Mouse (Mus musculus): ENCODE measurements around the gene Nhsl1. TPM values are rescaled to one million over a fixed set of nuclear protein-coding genes. Genes with fewer than 3 reads are reported as not detected.

The Nhsl1 gene
- polyA plus RNA-seq, 1 experiment from 2014 or later: 13.3 TPM

GRCm38 (mm10) chr10:18328331-18328908, 9.6 kb downstream of the Nhsl1 start:
- H3K4me2 ChIP-seq: peak overlapping the region; percentile 67; the same call in 1 of the 2 replicates
- 0 out of 2 replicates have a peak, but pooled peaks have one; percentile 17 for ATAC-seq (ENCODE audit: low FRiP score)

GRCm38 (mm10) chr10:18329096-18330038, 10.6 kb downstream of the Nhsl1 start:
- WGBS: 3% methylated on average over 22 of the region's 23 CpGs
- Histone ChIP-seq H3K4me1 (peaks cover 14% of the 10 kb centered on the region), H3K36me3 (no peaks in the 10 kb centered on the region), H3K27ac (replicated peaks) (peak overlapping the region; percentile 76), H3K4me3 (replicated peaks) (peak overlapping the region; percentile 40), H3K9ac (replicated peaks) (peak overlapping the region; percentile 50), H3K9me3 (replicated peaks) (no peaks in the 10 kb centered on the region), H3K27me3 (replicated peaks) (no peaks in the 10 kb centered on the region), H3K4me2 (peak overlapping the region; percentile 67)
- peak; percentile 76 for ATAC-seq (ENCODE audit: low FRiP score)

More at GRCm38 (mm10) chr10:18328331-18328908, 9.6 kb downstream of the Nhsl1 start:
- H3K36me3 ChIP-seq: no peaks in the 10 kb centered on the region
- no peak overlapping the region for H3K4me3 ChIP-seq (replicated peaks)
- H3K27me3 ChIP-seq (replicated peaks): no peaks in the 10 kb centered on the region
- no peaks in the 10 kb centered on the region for H3K9me3 ChIP-seq (replicated peaks)
- H3K4me1 ChIP-seq: peaks cover 14% of the 10 kb centered on the region
- H3K27ac ChIP-seq (replicated peaks): no peak overlapping the region
- H3K9ac ChIP-seq (replicated peaks): no peak overlapping the region
- WGBS: 68% methylated on average over 5 of the region's 5 CpGs

- no peaks in the 10 kb centered on the region for H3K27me3 ChIP-seq (replicated peaks)
- 78% methylated on average over 5 of the region's 5 CpGs for WGBS
- H3K4me1 ChIP-seq: peaks cover 14% of the 10 kb centered on the region
- H3K4me3 ChIP-seq (replicated peaks): no peak overlapping the region
- ATAC-seq (ENCODE audit: low FRiP score): no peak
- no peak overlapping the region for H3K9ac ChIP-seq (replicated peaks)
- H3K36me3 ChIP-seq: no peaks in the 10 kb centered on the region
- H3K9me3 ChIP-seq (replicated peaks): no peaks in the 10 kb centered on the region
- H3K4me2 ChIP-seq: no peak overlapping the region
- H3K27ac ChIP-seq (replicated peaks): no peak overlapping the region
These were observed 11.7 kb downstream of the Nhsl1 start for GRCm38 (mm10) chr10:18330445-18330844.

DNA sequence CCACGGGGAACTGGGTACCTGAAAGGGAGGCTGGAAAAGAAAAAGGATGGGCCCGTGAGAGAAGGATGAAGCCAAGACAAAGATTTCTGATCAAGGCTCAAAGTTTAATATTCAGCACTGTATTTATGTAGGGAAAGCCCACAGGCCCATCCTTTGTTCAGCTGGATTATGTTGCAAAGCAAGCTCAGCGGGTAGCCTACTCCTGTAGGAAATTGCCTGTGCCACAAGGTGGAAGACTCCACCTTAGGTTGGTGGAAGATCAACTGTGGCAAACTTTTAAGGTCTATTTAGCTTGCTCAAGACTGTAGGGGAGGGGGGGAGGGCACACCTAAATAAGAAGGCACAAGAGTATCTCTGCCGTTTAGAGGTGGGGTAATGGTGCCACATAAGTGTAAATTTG, 14.8 kb downstream of the Nhsl1 start:
- 47% methylated on average over 4 of the region's 4 CpGs for WGBS
- no peak for ATAC-seq (ENCODE audit: low FRiP score)

DNA sequence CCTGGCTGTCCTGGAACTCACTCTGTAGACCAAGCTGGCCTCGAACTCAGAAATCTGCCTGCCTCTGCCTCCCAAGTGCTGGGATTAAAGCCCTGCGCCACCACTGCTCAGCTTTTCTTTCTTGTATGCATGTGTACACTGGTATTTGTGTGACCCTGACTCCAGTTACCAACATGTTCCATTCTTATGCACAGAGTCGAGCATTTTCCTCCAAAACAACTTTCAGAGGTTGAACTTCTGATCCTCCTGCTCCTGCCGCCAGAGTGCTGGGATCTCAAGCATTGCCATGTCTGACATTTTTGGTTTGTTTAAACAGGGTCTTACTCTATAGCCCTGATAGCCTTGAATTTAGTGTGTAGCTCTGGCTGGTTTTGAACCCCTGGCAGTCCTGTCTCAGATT, 15.4 kb downstream of the Nhsl1 start:
- no peak overlapping the region for H3K27ac ChIP-seq (replicated peaks)
- no peak overlapping the region for H3K4me2 ChIP-seq
- 91% methylated on average over 4 of the region's 4 CpGs for WGBS
- ATAC-seq (ENCODE audit: low FRiP score): no peak
- H3K9me3 ChIP-seq (replicated peaks): no peaks in the 10 kb centered on the region
- no peaks in the 10 kb centered on the region for H3K36me3 ChIP-seq
- no peak overlapping the region for H3K4me3 ChIP-seq (replicated peaks)
- peaks cover 8% of the 10 kb centered on the region for H3K4me1 ChIP-seq
- H3K9ac ChIP-seq (replicated peaks): no peak overlapping the region
- no peaks in the 10 kb centered on the region for H3K27me3 ChIP-seq (replicated peaks)

More for the DNA sequence above, 14.8 kb downstream of the Nhsl1 start:
- Histone ChIP-seq H3K4me3 (replicated peaks) (no peak overlapping the region), H3K4me1 (peaks cover 12% of the 10 kb centered on the region), H3K9ac (replicated peaks) (no peak overlapping the region), H3K27me3 (replicated peaks) (no peaks in the 10 kb centered on the region), H3K36me3 (no peaks in the 10 kb centered on the region), H3K9me3 (replicated peaks) (no peaks in the 10 kb centered on the region), H3K4me2 (no peak overlapping the region), H3K27ac (replicated peaks) (no peak overlapping the region)

DNA sequence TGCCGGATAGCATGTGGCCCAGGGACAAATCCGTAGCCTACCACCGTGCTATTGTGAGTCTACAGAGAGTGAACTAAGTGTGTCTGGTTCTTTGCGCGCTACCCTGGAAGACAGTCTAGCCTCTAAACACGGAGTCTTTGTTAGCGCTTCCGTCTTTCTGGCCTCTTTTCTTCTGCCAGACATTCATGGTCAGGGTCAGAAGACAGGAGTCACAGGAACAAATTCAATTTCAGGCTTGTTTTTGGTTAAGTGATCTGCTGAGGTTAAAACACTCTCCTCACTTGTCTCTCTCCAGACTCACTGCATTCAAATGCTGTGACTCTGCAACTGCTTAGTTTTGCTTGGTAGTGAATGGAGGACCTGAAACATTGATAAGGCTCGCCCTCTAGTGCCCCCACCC, 15.9 kb downstream of the Nhsl1 start:
- H3K27me3 ChIP-seq (replicated peaks): no peaks in the 10 kb centered on the region
- H3K4me1 ChIP-seq: peaks cover 3% of the 10 kb centered on the region
- no peak overlapping the region for H3K27ac ChIP-seq (replicated peaks)
- H3K4me3 ChIP-seq (replicated peaks): no peak overlapping the region
- ATAC-seq (ENCODE audit: low FRiP score): no peak
- no peak overlapping the region for H3K9ac ChIP-seq (replicated peaks)
- WGBS: 40% methylated on average over 9 of the region's 9 CpGs
- no peak overlapping the region for H3K4me2 ChIP-seq
- H3K9me3 ChIP-seq (replicated peaks): no peaks in the 10 kb centered on the region
- no peaks in the 10 kb centered on the region for H3K36me3 ChIP-seq

DNA sequence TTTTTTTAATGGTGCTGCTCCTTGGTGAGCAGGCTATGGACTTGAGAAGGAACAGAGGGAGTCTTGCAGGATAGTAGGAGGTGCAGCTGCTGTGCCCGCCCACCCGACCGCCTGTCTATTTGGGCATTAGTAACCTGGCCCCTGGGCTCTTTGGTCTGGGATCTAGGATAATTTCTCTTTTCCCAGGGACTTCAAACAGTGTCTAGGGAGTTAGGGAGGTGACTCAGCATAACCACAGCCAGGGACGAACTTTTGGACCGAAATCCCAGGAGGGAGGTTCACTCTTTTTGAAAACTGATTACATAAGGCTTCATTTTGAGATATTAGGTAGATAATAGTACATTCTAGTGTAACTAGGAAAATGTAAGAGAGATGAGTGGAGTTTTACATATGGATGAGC, 18.9 kb downstream of the Nhsl1 start:
- H3K9ac ChIP-seq (replicated peaks): no peak overlapping the region

DNA sequence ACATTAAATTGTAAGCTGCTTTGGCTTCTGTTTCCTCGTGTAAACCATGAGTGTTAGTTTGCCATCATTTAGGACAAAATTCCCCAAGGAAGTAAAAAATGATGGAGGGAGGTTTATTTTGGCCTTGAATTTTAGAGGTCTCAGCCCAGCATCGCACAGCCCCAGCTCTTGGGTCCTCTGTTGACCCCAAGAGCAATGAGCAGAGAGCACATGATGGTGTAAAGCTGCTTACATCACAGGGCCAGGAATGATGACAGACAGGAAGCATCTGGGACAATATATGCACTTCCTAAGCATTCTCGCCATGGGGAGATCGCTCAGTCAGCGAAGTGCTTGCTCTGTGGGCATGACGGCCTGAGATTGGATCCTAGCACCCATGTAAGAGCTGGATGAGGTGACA, 20.6 kb downstream of the Nhsl1 start:
- no peak for ATAC-seq (ENCODE audit: low FRiP score)
- no peak overlapping the region for H3K9ac ChIP-seq (replicated peaks)
- 0 out of 2 replicates have a peak, but pooled peaks cover 3% of the 10 kb centered on the region for H3K4me1 ChIP-seq
- no peak overlapping the region for H3K4me3 ChIP-seq (replicated peaks)
- 90% methylated on average over 6 of the region's 6 CpGs for WGBS
- H3K27me3 ChIP-seq (replicated peaks): no peaks in the 10 kb centered on the region
- no peaks in the 10 kb centered on the region for H3K36me3 ChIP-seq
- H3K4me2 ChIP-seq: no peak overlapping the region
- H3K9me3 ChIP-seq (replicated peaks): no peaks in the 10 kb centered on the region
- H3K27ac ChIP-seq (replicated peaks): no peak overlapping the region

More for the DNA sequence above, 18.9 kb downstream of the Nhsl1 start:
- H3K9me3 ChIP-seq (replicated peaks): no peaks in the 10 kb centered on the region
- no peak overlapping the region for H3K27ac ChIP-seq (replicated peaks)
- no peaks in the 10 kb centered on the region for H3K36me3 ChIP-seq
- 0 out of 2 replicates have a peak, but pooled peaks cover 3% of the 10 kb centered on the region for H3K4me1 ChIP-seq
- no peaks in the 10 kb centered on the region for H3K27me3 ChIP-seq (replicated peaks)
- WGBS: 91% methylated on average over 5 of the region's 5 CpGs
- H3K4me2 ChIP-seq: no peak overlapping the region
- ATAC-seq (ENCODE audit: low FRiP score): no peak
- no peak overlapping the region for H3K4me3 ChIP-seq (replicated peaks)

DNA sequence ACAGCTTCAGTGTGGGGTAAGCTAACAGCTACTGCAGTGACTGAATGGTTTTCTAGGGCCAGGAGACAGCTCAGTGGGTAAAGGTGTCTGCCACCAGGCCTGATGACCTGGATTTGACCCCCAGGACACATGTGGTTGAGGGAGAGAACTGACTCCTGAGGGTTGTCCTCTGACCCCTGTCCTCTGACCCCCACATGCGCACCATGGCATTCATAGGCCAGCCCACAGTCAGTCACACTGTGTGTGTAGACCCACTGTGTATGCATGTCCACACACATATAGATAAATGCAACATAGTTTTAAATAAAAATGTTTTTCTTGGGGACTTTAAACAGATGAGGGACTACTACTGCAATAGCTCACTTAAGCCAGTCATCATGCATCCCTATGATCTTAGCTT, 22.1 kb downstream of the Nhsl1 start:
- WGBS: 100% methylated on average over 1 of the region's 1 CpGs
- H3K9ac ChIP-seq (replicated peaks): no peak overlapping the region
- no peak overlapping the region for H3K4me3 ChIP-seq (replicated peaks)
- no peaks in the 10 kb centered on the region for H3K27me3 ChIP-seq (replicated peaks)
- H3K4me2 ChIP-seq: no peak overlapping the region
- no peak for ATAC-seq (ENCODE audit: low FRiP score)
- no peaks in the 10 kb centered on the region for H3K36me3 ChIP-seq
- H3K27ac ChIP-seq (replicated peaks): no peak overlapping the region
- H3K4me1 ChIP-seq: 0 out of 2 replicates have a peak, but pooled peaks cover 3% of the 10 kb centered on the region
- no peaks in the 10 kb centered on the region for H3K9me3 ChIP-seq (replicated peaks)

GRCm38 (mm10) chr10:18341444-18342196, 22.8 kb downstream of the Nhsl1 start:
- no peak overlapping the region for H3K27ac ChIP-seq (replicated peaks)
- H3K4me3 ChIP-seq (replicated peaks): no peak overlapping the region
- 32% methylated on average over 15 of the region's 15 CpGs for WGBS
- no peaks in the 10 kb centered on the region for H3K9me3 ChIP-seq (replicated peaks)
- no peak overlapping the region for H3K9ac ChIP-seq (replicated peaks)
- H3K36me3 ChIP-seq: no peaks in the 10 kb centered on the region
- H3K27me3 ChIP-seq (replicated peaks): no peaks in the 10 kb centered on the region
- no peak for ATAC-seq (ENCODE audit: low FRiP score)
- 0 out of 2 replicates have a peak, but pooled peaks cover 3% of the 10 kb centered on the region for H3K4me1 ChIP-seq
- no peak overlapping the region for H3K4me2 ChIP-seq

DNA sequence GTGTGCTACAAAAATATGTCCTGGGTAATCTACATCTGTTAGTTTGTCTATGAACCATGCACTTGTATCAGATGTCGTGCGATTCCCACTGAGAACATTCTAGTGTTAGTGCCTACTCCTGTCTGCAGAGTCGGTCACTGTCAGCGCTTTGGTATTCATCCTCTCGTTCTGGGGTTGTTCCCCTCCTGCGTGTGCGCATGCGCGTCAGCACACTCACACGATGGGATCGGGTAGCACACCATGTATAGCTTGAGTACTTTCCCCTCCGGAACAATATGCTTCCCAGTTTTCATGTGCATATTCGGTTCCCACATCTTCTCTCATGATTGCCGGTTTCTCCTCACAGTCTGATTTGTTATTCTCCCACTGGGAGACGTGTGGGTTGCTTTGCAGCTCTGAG, 28.4 kb downstream of the Nhsl1 start:
- H3K27me3 ChIP-seq (replicated peaks): no peaks in the 10 kb centered on the region
- no peak for ATAC-seq (ENCODE audit: low FRiP score)
- WGBS: 90% methylated on average over 15 of the region's 15 CpGs

More for the DNA sequence above, 28.4 kb downstream of the Nhsl1 start:
- Histone ChIP-seq H3K36me3 (no peaks in the 10 kb centered on the region), H3K4me2 (no peak overlapping the region), H3K4me1 (no peaks in the 10 kb centered on the region), H3K9me3 (replicated peaks) (no peaks in the 10 kb centered on the region), H3K4me3 (replicated peaks) (no peak overlapping the region), H3K9ac (replicated peaks) (no peak overlapping the region), H3K27ac (replicated peaks) (no peak overlapping the region)

Data from neural tube, embryonic 15.5 days (tissue).